Mouse (Mus musculus): ENCODE results near the gene Iqschfp.

Gene Iqschfp

DNA sequence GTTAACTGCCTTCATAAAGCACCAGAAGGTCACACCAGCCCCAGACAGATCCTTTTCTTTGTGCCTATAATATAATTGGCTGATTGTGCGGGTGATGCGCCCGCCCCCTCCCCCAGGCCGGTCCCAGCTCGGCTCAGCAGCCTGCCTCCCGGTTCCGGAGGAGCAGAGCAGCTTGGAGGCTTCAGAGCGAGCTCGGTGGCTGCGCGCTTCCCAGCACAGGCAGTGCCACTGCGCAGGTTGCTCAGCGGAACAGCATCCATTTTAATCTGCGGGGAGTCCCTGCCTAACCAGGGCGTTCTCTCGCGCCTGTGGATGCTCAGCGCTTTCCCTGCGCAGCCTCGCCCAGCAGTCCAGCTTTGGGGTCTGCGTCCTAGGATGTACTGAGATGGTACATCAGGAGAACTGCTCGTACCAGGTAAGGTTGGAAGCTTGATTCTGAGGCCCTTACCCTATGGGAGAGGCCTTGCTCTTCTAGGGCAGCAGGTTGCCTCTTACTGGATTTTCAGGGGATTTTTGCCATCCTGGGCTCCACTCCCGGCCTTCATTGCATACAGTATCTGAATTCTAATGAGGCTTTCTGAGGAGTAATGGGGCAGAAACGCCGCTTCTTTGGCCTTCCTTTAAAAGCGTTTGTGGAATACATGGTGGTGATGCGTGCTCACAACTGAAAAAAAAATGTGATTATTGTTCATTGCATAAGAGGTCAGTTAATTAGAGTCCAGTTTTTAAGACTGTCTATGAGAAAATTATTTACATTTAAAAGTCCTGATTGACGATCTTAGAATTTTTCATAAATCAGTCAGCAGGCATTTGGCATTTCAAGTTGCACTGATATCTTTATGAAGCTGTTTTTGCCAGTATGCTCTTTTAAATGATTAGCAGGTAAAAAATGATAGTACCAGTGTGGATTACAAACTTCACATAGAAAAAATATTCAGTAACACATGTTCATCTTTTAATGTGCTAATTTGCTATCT is 680.5 kb downstream of the Iqschfp start:
- in situ Hi-C loops (cut with MboI): no loop called here

DNA sequence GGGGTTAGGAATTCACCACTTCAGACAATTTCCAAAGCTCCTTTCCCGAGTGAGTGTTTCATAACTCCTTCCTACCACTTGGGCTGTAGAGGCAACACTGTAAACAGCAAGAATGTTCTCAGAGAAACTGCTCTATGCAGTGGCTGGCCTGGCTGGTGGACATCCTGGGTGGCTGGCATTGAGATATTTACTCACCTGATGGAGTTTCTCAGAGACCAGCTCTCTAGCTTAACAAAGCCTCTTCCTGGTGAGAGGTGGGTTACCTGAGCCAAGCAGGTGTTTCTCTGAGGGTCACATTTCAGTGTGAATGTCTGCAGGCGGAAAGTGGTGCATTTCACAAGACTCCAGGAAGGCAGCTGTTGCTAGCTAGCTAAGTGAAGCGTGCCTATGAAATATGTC is 681.2 kb downstream of the Iqschfp start:
- in situ Hi-C loops (cut with MboI): no loop called here

- in situ Hi-C loops (cut with MboI): no loop called here
These were observed 682.1 kb downstream of the Iqschfp start for GRCm38 (mm10) chr3:68574097-68574496.

GRCm38 (mm10) chr3:68574565-68574964 is 682.5 kb downstream of the Iqschfp start:
- in situ Hi-C loops (cut with MboI): no loop called here

- in situ Hi-C loops (cut with MboI): no loop called here
These were observed 683.8 kb downstream of the Iqschfp start for GRCm38 (mm10) chr3:68575636-68576340.

- in situ Hi-C loops (cut with MboI): no loop called here
These were observed 684.4 kb downstream of the Iqschfp start for GRCm38 (mm10) chr3:68576431-68576830.

DNA sequence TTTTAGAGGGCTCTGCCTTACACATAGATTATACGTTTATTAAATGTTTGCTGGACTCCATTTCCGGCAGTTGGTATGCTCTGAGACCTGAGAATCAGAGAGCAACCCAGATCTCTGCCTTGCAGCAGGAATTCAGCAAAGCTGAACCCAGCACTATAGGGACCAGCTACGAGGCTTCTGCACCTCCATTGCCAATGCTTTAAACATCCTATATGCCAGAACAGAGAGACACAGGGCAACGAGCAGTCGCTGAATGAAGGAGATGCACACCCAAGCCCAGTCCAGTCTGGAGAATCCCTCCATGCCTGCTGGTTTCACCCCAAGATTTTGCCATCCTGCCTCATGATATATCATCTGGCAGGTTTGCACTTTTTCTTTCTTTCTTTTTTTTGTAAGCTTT is 684.9 kb downstream of the Iqschfp start:
- in situ Hi-C loops (cut with MboI): no loop called here

DNA sequence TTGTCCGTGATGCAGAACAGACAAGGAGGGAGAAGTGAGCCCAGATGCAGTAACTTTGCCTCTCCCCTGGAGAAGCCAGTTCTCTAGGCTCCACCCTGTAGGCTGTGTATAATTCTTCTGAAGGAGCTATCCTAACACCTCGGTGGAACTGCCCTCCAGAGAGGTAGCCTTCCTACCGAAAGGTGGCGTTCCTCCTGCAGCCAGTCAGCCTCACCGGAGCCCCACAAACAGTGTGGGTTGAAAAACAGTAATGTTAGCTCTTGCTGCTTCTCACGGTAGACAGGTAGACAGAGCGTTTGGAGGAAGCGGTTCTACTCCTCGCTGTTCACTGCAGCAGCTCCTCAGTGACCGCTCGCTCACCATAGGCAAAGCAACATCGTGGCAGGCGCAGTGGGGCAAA is 689.6 kb downstream of the Iqschfp start:
- in situ Hi-C loops (cut with MboI): no loop called here

GRCm38 (mm10) chr3:68582103-68582740 is 690.2 kb downstream of the Iqschfp start:
- in situ Hi-C loops (cut with MboI): no loop called here

DNA sequence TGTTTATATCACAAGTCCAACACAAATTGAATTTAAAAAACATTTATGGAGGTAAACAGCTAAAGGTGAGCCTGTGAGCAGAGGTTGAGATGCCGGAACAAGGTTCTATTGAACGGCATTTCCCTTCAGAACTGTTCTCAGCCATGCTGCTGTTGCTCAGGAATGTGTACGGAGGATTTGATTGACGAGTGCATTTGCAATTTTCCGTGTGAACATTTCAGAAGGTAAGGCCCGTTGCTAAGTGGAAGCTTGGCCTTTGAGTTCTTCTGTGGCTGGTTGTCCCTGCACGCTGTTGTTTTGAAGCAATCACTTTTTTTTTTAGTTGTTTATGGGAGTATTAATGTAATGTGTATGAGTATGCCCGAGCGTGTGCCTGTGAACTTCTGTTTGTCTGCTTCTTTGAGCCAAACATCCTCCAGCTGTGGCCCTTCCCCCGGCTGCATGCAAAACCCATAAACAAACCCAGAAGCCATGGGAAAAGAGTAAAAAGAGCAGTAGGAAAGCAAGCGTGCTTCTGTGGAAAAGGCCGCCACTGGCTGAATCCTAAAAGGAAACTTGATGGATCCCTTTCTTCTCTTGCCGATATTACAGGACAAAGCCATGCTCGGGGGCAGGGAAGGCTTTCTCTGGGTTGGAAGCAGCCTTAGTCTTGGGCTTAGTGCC is 691.1 kb downstream of the Iqschfp start:
- in situ Hi-C loops (cut with MboI): no loop called here

GRCm38 (mm10) chr3:68583771-68584511 is 691.9 kb downstream of the Iqschfp start:
- in situ Hi-C loops (cut with MboI): no loop called here

DNA sequence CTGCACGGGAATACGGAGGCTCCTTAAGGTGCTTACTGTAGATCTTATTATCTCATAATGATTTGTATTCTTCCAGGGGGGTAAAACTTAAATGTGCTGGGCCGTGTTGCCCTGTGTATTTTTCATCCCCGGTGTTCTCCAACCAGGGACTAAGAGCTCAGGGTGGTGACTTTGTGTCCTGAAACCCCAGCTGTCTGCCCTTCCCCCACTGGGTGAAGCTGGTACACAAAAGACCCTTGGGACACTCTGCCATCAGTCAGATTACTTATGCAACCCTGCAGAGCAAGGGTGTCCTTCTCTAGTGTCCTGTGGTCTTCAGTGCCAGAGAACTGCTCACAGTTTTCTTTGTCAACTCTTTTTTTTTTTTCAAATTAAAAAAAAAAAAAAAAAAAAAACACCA is 693.2 kb downstream of the Iqschfp start:
- in situ Hi-C loops (cut with MboI): no loop called here

DNA sequence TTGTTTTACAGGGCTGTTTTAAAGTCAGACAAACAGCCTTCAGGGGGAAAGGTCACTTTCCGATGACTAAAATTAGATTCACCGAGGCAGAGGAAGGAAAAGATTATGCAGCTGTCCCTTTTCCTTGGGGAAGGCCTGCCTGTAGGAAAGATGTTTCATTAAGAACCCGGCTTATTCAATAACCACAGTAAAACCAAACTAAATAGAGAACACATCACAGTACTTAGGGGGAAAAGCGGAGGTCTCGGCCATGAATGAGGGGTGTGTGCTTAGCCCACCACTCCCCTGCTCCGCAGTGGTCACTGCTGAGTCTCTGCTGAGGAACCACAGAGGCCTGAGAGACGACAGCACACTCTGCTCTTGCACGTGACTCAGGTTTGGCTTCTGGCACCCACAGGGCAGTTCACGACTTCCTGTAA is 694.6 kb downstream of the Iqschfp start:
- in situ Hi-C loops (cut with MboI): no loop called here

DNA sequence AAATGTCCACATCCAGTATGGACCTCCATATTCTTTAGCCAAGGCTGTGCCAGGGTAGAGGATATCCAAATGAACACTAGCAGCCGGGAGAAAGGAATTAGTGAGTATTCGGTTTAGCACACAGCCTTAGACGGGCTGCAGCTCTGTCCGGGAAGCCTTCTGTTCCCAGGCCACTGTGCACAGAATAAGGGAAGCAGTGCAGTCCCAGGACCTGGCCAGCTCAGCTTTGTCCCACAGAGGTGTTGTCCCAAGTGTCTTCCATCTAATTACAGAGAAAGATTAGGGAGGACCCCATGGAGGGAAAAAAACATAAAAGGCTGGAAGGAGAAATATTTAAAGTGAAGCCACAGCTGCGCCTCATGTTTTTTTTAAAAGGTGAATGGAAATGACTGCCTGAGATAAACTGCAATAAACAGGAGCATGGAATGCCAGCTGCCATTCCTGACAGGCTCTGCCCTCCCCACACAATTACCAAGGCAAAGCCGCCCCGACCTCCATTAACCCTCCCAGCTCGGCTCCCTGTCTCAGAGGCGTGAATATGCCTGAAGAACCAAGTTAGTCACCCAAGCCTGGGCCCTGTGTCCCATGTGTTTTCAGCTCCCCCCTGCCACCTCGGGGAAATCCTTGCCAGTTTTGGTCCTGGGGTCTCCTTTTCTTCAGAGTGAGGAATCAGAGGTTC is 695.7 kb downstream of the Iqschfp start:
- in situ Hi-C loops (cut with MboI): no loop called here

DNA sequence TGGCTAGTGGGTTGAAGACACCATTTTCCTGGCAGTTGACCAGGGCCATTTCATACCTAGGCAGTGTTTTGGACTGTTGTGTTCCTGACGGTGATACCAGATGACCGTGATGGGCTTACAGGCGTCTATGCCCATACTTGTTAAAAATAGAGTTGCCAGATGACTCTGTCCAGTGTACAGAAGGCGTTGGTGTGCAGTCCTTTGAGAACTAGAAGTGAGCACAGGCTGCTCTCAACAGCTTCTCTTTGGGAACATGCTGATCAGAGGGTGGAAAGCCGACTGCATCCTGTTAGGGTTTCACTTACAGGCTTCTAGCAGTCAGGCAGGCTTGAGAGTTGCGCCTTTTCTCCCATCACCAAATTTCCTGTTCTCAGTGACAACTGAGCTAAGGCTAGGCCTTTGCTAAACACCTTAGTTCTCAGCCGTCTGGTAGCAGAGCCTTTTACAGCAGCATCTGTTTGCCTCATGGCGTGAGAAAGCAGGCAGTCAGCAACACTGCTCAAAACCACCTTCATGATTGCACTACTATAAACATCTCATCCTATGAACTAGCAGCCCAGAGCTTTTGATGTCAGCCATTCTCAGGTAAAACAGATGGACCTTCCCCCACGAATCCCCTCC is 697.3 kb downstream of the Iqschfp start:
- in situ Hi-C loops (cut with MboI): no loop called here

GRCm38 (mm10) chr3:68590436-68590835 is 698.4 kb downstream of the Iqschfp start:
- in situ Hi-C loops (cut with MboI): no loop called here

DNA sequence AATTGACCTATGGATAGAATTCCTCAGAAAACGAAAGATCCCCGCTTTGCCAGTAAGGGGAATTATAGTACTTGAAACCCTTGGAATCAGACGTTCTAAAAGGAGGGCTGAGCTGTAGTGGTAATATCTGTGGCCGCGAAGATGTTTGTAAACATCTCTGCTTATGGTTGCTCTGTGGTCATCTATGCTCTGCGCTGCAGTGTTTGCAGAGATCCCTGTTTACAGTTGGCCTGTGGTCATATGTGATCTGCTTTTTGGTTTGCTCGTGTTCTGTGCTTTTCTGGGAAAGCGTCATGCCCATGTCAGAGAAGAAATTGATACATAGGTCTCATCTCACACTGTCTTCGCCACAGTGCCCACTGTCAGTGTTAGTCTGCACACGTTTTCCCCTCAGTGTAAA is 700.5 kb downstream of the Iqschfp start:
- in situ Hi-C loops (cut with MboI): no loop called here

DNA sequence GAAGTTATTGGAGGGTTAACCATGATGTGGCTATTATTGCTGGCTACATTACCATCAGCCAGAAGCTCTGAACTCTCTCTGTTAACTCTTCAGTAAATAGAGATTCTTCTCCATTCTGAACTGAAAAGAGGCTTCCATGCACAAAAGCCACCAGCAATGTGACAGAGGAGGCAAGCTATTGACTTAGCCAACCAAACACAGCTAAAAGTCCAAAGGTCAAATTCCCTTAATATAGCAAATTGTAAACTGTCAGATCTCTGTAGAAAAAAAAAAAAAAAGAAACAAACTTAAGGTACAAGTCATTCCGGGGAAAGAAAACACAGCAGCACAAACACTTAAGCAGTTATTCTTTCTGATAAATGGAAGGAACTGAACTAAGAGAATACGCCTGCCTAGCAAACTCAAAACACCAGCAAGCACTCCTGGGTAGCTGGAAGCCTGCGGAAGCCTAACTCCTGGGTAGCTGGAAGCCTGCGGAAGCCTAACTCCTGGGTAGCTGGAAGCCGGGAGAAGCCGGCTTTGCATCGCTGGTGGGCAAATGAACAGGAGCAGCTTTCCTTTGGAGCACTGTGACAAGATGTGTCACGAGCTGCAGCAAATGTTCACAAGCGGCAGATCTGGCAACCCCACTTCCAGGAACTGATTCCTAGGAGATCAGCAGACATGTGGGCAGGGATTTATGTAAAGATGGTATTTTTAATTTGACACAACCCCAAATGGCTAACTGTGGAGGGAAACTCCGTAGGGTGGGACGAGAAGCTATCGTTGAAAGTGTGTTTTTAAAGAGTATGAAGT is 701.2 kb downstream of the Iqschfp start:
- in situ Hi-C loops (cut with MboI): no loop called here

DNA sequence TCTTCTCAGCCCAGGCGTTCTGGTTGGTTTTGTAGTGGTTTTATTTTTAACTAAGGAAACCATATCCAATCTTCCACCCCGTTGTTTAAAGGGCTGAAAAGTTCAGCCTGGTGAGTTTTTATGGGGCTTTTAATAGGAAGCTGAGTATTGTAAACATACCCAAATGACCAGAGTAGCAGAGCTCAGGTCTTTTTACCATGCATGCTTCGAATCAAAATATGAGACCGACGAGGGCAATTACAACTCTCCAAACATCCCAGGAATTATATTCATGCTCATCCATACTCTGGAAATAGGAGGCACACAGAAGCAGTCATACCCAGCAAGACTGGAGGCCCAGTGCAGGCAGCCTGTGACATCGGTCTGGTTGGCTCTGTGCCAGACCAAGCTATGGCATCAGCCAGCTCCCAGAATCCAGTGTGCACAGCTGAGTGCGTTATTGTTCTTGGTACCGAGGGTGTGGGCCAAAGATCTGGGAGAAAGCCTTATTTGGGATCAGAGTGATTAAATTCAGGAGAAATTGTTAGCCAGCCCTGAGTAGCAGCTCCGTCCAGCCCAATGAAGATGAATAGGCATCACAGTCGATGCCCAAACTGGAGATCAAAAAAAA is 703.4 kb downstream of the Iqschfp start:
- in situ Hi-C loops (cut with MboI): no loop called here

Measured in mature B cell (primary cell).